Mouse (Mus musculus) C2C12 (cell line): ENCODE measurements around the gene Pip4p1.

Source experiments
- CEBPB ChIP-seq: IDR thresholded peaks from one replicate; pipeline ENCODE4 v1.6.1; 2011; ENCODE audit warnings: low read depth, mild to moderate bottlenecking, control low read depth, moderate library complexity
- CTCF ChIP-seq: IDR thresholded peaks from one replicate; pipeline ENCODE4 v1.5.1; 2011; ENCODE audit not compliant: control insufficient read depth, insufficient read depth, insufficient read length
- FOSL1 ChIP-seq: IDR thresholded peaks from one replicate; pipeline ENCODE4 v1.8.0; 2011; ENCODE audit warnings: mild to moderate bottlenecking, low read length; ENCODE audit not compliant: poor library complexity, insufficient read depth, severe bottlenecking
- MAX ChIP-seq: IDR thresholded peaks from one replicate; pipeline ENCODE4 v1.6.1; 2011; ENCODE audit warnings: mild to moderate bottlenecking, control low read depth
- MYOD1 ChIP-seq: IDR thresholded peaks from one replicate; pipeline ENCODE4 v1.6.1; 2011; ENCODE audit warnings: low read depth; ENCODE audit not compliant: control insufficient read depth, insufficient read length
- MYOG ChIP-seq: IDR thresholded peaks from one replicate; pipeline ENCODE4 v1.6.1; 2011; ENCODE audit not compliant: control insufficient read depth, insufficient read length; ENCODE audit errors: extremely low read depth
- USF1 ChIP-seq: IDR thresholded peaks from one replicate; pipeline ENCODE4 v1.6.1; 2011; ENCODE audit warnings: low read depth, mild to moderate bottlenecking, control low read depth, moderate library complexity

DNA sequence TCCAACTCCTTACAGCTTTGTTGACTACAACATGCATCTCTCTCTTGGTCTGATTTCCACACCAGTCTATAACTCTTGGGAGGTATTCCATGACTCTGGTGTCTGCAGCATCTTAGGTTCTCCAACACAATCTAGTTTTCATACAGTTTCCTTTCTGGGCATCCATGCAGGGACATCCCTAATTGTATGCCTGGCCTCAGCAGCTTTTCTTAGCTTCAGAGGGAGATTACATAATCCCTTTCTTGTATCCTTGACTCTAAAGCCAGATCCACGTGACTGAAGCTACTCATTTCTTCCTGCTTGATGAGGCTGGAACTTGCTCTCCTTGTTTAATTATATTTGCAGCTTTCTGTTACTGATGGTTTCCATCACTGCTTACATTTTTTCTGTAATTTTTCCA, 6.0 kb upstream of the Pip4p1 start:
- TF ChIP-seq MAX (no peak), CTCF (no peak), USF1 (no peak), FOSL1 (no peak), MYOD1 (no peak), CEBPB (no peak), MYOG (no peak)
